Mouse (Mus musculus) R1 (cell line): Measurements from ENCODE around the gene Dph2.

Experiments used
- DNase-seq: peaks from one replicate; pipeline ENCODE4 v3.0.0-alpha.2; 2018; ENCODE audit warnings: low read depth, low spot score

Gene Dph2

DNA sequence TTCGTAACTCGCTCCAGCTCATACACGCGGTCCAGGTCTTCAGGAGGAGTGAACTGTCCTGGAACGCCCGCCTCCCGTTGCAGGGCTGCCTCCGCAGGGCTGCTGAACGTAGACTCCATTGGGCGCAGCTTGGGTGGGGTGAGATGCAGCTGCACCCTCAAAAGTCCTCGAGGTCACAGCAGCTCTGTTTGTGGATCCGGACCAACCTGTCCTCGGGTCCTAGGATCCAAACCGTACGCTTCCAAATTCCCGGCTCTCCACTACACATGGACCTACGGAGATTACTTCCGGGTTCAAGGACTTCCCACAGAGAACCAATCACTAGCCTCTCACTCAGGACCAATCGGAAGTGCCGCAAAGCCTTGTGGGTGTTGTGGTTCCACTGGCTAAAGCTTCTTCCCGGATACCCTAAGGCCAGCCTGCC is at the start of gene Dph2:
Gene Dph2 (minus strand): TSS at position 295 of the 424 bp plus-strand sequence.
- DNase-seq, result peak; percentile 97

DNA sequence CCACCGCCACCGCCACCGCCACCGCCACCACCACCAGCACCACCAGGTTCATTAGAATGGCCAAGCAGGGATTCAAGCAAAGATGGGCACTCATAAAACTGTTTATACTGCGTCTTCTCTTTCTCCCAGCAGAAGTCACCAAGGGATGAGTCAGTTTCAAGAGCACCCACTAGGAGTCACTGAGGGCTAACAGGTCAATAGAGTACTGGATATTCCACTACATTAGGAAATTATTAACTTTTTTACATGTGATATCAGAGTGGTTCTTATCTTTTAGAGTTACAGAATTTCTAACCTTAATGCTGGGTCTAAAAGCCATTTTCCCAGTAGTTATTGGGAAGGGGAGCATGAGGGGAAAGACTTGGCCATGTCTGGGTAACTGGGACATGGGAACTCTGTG is 45.1 kb upstream of the Dph2 start:
- no peak for DNase-seq

DNA sequence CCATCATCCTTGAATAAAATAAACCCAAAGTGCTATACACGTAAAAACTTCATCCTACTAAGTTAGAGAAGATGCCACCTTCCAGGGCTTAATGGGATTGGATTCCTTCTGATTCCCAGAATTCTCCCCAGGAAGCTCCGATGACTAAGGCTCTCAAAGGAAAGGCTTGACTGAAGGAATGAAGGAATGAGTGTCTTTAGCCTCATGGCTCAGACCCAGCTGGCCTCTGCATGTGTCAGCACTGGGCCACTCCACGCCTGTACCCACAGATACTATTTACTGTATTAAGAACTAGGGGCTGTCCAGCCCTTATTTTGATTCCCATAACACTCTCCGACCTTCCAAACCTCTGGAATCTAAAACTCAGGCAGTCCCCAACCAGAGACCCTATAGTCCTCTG is 42.2 kb upstream of the Dph2 start:
- DNase-seq, result no peak

DNA sequence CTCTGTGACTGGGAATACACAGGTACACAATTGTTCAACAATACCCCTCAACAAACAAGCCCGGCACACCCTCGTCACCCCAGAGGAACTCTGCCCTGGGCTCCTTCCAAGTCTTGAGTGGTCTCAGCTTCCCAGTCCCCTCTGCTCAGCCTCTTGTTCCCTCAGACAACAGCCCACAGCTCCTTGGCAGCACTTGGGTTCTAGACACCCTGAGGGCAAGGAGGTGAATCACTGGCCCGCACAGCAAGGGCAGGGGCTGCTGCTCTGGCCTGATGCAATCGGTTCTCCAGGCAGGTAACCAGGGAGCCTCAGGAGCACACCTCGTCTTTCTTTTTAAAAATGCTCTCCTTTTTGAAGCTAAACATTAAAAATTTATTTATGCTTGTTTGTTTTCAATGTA is 41.4 kb upstream of the Dph2 start:
- DNase-seq, result no peak

DNA sequence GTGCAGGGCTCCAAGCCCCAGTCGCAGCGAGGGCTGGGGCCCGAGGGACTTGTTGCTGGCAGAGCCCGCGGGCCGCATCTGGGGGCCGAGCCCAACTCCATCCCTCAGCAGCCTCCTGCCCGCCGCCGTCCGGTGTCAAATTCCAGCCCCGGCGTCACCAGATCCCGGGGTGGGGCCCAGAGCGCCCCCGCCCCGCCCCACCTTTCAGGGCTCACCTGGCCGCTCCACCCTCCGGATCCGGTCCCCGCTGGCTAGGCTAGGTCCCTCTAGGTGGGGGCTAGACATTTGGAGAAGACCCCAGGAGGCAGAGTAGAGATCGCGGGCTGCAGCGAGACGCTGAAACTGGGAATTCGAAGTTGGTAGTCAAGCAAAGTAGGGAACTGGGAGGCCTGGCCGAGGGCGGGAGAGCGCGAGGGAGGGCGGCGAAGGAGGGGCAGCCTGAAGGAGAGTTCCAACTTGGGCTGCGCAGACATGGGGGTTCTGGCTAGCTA is 37.6 kb upstream of the Dph2 start, which contains the start of gene Artn:
Gene Artn (minus strand): TSS at position 373 of the 491 bp plus-strand sequence.
- DNase-seq, result peak; percentile 58

DNA sequence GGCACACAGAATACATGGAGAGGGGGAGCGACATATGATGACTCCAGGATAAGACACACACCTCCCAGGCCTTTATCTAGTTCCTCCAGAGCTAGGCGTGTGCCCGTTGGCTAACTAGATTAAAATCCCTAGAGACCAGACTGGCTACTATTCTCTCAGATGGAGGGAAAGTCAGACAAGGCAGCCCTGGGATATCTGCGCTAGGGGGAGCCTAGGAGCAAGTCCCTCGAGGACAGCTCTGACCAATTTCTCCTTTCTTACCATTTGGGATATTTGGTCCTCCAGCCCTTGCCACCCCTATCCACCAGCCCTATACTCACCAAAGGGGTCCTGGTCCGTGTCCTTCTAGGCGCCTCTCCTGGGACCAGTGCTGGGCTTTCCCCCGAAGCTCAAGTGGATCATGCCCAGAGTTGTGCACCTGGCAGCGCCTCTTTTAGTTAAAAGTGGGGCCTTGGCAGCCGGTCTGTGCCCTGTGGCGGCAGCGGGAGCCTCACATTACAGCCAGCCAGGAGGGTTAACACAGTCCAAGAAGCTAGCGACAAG is 36.9 kb upstream of the Dph2 start:
- peak; percentile 47 for DNase-seq

DNA sequence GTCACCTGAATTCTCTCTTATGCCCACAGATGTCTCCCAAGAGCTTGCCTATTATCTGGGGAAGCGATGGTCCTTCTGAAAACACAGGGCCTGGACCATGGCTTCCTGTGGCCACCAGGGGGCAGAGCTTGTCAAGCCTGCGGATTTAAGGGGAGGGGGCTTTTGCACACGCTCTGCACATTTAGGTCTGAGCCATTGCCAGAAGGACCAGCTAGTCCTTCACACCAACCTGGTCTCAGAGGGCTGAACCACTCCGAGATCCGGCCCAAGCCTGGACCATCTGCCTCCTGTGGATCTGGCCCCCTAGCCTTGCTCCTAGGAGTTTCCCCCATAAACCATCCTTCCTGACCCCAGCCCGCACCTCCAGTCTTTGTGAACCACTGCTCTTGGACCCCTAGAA is 36.4 kb upstream of the Dph2 start:
- peak; percentile 76 for DNase-seq

DNA sequence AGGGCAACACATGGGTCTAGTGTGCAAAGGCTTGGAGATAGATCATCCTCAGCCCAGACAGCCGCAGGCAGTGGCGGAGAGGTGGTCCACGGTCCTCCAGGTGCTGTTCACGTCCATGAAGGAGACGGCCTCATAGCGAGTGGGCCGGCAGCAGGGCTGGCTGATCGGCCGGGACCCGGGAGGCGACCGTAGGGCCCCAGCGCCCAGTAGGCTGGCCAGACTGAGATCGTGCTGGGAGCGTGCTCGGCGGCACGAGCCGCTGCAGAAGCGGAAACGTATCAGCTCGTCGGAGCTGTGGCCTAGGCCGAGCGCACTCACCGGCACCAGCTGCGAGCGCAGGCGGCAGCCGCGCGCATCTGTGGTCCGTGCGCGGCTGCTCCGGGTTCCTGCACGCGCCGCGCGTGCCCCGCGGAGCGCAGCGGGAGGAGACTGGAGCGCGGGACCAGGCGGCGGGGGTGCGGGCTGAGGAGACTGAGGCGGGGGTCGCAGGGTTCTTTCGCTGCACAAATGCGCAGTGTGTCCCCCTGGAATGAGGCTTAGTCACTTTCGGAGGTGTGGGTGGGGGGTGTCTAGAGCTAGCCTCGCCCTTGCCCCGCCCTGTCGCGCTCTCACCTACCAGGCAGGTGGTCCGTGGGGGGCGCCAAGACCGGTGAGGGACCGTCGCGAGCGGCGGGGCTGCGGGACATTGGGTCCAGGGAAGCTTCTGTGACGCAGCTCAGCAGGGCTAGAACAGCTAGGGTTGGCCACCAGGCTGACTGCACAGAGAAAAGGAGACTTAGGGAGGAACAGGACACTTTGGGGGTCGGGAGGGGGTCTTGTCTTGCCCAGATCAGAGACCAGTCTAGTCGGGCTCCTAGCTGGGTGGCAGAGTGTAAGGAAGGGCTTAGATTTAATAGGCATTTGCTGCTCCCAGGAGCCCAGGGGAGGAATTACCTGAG is 35.0 kb upstream of the Dph2 start:
- DNase-seq, result peak; percentile 42

DNA sequence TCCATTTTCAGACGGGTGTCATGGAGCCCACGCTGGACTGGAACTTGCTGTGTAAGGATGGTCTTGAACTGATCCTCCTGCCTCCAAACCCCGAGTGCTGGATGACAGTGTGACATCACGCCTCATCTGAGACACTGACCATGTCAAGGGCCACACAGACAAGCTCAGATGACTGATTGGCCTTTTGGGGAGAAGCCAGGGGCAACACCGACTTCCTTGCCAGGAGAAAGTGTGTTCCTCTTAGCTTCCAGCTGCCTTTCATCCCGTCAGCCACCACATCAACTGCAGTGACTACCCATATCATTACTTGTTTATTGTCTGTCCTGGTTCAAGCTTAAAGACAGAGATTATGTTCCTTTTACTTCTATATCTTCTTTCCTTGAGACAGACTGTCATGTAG is 33.1 kb upstream of the Dph2 start:
- DNase-seq, result no peak

DNA sequence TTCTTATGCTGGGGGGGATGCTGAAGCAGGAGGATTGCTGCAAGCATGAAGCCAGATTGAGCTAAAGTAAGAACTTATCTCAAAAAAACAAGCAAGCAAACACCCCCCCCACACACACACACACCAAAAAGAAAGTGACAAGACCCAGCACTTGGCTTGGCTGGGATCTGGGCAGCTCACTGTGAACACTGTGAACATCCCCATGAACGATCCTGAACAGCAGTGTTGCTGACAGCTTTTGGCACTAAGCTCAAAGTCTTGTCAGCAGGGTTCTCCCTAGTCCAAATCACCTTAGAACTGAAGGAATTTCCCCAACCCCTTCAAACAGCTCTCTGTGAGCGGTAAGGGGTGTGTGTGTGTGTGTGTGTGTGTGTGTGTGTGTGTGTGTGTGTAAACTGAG is 31.6 kb upstream of the Dph2 start:
- DNase-seq, result no peak

DNA sequence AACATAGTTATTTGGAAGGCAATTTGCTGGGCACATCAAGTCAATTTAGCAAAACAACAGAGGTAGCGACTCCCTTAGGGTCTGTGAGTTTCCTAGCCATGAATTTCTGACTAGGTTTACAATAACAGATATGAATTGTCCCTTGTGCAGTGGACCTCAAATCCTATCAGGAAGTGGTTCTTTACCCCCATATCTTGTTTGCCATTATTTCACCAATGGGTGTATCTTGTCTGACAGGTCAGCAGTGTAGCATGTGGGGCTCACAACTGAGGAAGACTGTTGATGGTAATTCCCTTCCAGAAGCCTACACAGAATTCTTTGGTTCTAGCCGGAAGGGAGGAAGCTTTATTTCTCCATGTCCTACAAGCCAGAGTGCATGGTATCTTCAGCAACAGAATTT is 29.5 kb upstream of the Dph2 start:
- DNase-seq, result no peak

DNA sequence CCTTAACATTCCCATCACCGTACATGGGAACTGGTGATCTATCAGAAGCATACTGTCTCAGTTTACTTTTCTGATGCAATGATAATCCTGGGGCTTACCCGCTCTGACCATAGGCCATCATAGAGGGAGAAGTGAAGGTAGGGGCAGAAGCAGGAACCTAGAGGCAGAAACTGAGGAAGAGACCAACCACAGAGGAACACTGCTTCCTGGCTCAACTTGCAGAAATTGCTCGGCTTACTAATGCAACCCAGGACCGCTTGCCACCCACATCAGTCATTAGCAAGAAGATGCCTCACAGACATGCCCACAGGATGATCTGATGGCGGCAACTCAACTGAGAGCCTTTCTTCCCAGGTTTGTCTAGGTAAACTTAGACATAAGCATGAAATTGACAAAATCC is 26.9 kb upstream of the Dph2 start:
- no peak for DNase-seq

DNA sequence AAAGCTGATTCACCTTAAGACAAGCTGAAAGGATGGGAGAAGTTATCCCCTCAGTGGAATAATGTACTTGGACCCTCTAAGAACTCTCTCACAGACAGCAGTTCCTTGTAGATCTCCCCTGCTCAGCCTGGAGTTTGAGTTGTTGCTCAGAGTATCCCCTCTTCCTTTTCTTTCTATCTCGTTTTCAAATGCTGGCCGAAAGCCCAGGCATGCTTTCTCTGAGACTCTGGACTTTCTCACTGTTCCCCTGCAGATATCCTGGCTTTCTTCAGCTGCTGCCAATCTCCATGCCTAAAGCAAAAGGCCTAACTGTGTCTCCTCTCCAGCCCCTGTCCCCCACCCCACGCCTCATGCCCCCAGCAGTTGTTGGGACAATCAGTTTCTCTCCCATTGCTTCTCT is 26.4 kb upstream of the Dph2 start:
- DNase-seq, result no peak

DNA sequence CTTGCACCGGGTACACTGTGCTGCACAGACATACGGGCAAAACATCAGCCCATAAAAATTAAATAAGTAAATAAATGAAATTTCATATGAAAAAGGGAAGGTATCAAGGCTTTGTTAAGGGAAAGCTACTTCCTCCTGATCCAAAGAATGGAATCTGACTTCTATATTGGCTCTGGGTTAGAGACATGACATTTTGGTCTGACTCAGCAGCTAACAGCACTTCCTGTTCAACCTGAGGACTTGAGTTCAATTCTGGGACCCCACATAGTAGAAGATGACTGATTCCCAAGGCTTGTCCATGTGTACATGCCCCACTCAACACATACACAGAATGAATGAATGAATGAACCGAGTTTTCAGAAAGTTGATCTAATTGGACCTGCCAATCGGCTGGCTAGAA is 26.0 kb upstream of the Dph2 start:
- no peak for DNase-seq

DNA sequence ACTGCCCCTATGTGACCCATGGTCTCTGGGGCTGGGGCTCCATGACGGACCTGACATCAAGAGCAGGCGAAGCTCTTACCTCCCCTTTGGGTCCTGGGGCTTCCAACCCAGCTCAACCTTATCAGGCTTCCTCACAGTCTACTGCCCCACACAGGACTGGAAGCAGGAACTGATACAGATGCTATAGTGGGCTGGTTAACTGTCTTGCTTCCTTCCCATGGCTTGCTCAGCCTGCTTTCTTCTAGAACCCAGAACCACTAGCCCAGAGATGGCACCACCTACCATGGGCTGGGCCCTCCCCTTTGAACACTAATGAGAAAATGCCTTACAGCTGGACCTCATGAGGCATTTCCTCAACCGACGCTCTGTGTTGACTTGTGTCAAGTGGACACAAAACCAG is 25.6 kb upstream of the Dph2 start:
- no peak for DNase-seq

DNA sequence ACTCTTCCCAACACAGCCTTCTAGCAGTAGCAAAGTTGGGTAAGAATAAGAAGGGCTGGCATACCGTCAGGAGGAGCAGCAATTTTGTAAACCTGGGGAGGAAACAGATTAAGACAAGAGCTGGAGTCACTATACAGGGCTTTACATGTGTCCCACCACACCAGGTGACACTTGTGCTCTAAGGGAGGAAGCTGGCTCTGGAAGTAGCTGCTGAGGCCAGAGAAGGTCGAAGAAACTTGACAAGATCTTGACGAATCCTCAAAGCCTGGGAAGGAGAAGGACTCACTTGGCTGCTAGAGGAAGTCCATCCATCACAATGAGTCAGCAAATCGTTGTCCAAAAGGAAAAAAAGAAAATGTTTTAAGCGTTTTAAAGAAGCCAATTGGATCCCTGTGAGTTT is 24.6 kb upstream of the Dph2 start:
- DNase-seq, result no peak

DNA sequence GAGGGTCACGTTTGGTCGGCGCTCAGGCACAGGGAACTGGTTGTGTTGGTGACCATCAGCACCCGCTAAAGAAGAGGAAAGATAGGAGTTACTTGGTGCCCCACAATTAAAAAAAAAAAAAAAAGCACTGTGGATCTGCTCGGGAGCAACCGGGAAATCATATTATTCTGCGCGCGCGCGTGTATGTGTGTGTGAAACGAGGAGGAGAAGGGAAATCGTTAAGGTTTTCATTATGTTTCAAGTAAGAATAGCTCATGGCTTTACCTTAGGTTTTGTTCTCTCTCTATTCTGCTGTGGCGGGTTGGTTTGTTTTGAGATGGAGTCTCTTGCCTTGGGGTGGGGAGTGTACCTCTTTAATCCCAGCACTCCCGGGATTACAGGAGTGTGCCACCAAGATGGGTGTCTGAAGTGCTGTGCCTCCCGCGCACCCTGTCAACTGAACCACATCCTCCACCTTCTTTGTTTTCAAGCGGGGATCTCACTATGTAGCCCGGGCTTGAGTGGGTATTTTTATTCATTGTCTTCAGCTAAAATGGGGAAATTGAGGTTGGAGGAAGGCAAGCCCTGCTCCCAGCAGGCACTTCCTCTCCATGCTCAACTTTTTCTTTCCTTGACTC is 23.8 kb upstream of the Dph2 start:
- DNase-seq, result peak; percentile 37

DNA sequence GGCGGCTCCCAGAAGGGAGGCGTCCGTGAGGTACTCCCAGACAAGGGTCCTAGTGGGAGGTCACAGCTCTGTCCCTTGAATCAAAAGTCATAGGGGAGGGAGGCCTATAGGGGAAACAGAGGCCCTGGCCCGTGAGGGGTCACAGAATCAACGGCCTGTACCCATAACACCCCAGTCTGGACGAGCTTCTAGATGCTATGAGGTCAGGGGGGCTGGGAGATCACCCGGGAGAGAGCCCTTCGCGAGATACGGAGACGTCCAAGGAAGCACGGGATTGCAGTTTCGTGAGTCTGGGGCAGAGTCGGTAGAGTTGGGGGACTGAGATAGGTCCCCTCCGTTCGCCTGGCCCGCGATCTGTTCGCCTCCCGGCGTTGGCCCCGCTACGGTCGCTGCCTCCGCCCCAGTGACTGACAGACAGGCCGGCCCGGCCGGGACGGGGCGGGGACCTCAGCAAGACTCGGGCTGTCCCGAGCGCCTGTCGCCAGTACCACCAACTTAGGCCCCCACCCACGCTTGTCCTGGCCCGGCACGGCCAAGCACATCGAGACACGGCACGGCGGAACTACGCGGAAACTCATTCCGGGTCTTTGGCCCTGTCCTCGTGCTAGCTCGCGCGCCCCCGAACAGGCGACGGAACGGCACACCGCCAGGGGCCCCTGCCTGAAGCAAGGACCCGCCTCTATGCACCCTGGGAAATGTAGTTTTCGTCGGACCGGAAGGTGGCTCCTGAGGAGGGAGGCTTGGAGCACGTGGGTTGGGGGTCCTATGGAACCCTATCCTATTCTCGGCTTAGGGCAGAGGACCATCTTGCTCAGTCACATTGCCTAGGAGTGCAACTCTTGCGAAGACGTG is 23.0 kb upstream of the Dph2 start, which contains the start of gene Ipo13:
Gene Ipo13 (minus strand): TSS at position 409 of the 852 bp plus-strand sequence.
- peak; percentile 96 for DNase-seq

DNA sequence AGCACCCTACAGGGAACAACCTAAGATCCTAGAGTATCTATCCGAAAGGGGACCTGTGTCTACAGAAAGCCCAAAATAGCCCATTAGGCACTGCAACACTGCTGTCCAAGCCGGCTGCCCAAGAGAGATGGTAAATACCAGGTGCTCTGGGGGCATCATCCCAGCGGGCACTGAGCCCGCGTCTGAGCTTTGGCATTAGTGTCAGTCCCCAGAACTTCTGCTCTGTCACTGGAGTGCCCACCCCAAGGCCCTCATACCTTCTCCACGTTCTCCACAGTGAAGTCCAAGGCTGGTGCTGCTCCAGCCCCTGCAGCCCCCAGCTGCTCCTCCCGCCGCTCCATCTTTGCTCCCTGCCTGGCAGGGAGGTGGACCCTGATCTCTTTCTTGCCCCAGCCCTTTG is 22.2 kb upstream of the Dph2 start:
- no peak for DNase-seq

DNA sequence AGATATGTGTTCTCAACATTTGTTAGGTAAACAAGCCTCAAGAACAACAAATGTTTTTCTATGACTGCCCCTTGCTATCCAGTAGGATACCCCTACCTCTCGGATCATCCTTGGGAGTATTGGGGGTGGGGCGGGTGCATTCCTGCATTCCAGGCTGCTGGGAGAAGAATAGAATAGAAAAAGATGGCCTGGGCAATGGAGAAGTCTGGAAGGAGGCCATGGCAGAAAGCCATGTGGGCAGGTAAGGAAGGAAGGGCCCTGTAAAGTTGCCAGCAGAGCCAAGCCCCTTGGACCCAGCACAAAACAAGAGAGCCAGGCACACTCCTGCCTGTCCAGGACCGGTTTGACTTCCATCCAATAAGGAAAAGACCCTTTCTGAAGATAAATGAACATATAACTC is 21.6 kb upstream of the Dph2 start:
- peak; percentile 60 for DNase-seq

DNA sequence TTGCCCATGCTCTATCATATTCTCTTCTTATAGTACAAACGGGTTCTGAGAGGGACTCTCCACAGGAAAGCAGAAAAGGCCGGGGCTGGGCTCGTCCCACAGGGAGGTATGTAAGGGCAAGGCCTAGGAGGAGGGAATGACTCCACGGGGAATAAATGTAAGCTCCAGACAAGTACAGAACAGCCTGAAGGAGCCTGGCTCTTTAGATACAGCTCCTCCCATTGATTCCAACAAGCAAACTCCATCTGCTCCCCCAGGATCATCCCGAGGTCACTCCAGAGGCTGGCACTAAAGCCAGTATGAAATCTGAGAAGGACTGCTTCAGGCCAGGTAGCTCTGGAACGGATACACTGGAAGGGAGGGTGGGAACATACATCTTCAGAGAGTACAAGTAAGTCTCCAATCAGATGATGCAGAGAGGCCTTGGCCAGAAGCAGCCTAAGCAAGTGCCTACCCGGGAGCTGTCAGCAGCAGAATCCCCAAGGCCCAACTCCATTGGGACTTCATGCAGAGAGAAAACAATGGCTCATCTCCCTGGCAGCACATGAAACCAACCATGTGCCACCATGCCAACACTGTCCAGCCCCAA is 20.9 kb upstream of the Dph2 start:
- DNase-seq, result no peak
